In genomic region chr3:49929496-49929895, GRCm38 (mm10) we compare ENCODE assay signal across 26 mouse cellular contexts.
A peak's percentile ranks its signal among the peaks of the same experiment; 100 is the strongest.
DNase-seq lines count a peak whose midpoint lies in the region; ATAC-seq and TF ChIP-seq lines count a peak whose summit lies in the region.
"Had no signal": no experiment of that assay in that cellular context is flagged by ENCODE, and none has a peak within 500 bp of the region (broad histone marks: within the 10 kb centered on the region; RNA-seq: fewer than 3 reads in every experiment).

No protein-coding gene starts in this region.

- no peaks in the 10 kb centered on the region for H3K79me2 ChIP-seq in myocyte (ENCODE audit: control insufficient read depth, insufficient read depth)

- TF ChIP-seq CTCF in kidney, adult 2 months (conservative IDR thresholded peaks at IDR 0.05; ENCODE audit: insufficient read depth, insufficient read length, low read depth, low read length): no peak
- TF ChIP-seq CTCF in embryonic fibroblast, embryonic 13.5 days (IDR thresholded peaks at IDR 0.05; ENCODE audit: borderline replicate concordance, insufficient read depth, low read length): no peak

- no peak for ATAC-seq in forebrain, embryonic 12.5 days (ENCODE audit: low FRiP score)
- no peak for ATAC-seq in kidney, embryonic 14.5 days (ENCODE audit: low FRiP score, low TSS enrichment)
- ATAC-seq in liver, embryonic 12.5 days: no peak
- ATAC-seq: forebrain, embryonic 13.5 days; hindbrain, embryonic 16.5 days; intestine, embryonic 15.5 days; midbrain, embryonic 16.5 days had no signal

- H3K4me1 ChIP-seq in forebrain, embryonic 10.5 days: 0 out of 2 replicates have a peak, but pooled peaks cover 3% of the 10 kb centered on the region
- no peaks in the 10 kb centered on the region for H3K4me1 ChIP-seq in forebrain, embryonic 12.5 days
- H3K4me1 ChIP-seq in kidney, adult 2 months (ENCODE audit: control insufficient read depth, insufficient read depth, low read length): no peaks in the 10 kb centered on the region
- H3K4me1 ChIP-seq in kidney, embryonic 14.5 days (ENCODE audit: control insufficient read depth, insufficient read depth, low read length): no peaks in the 10 kb centered on the region
- peaks cover 9% of the 10 kb centered on the region for H3K4me1 ChIP-seq in embryonic fibroblast, embryonic 13.5 days (ENCODE audit: control insufficient read depth, insufficient read depth, low read length)
- no peaks in the 10 kb centered on the region for H3K4me1 ChIP-seq in liver, embryonic 12.5 days
- H3K4me1 ChIP-seq: forebrain, embryonic 13.5 days; heart, embryonic 15.5 days; intestine, embryonic 15.5 days; liver, embryonic 15.5 days; megakaryocyte, embryonic 14.5 days; stomach, embryonic 15.5 days had no signal

- no peaks in the 10 kb centered on the region for H3K9me3 ChIP-seq in forebrain, embryonic 10.5 days
- H3K9me3 ChIP-seq in forebrain, embryonic 12.5 days: no peaks in the 10 kb centered on the region
- H3K9me3 ChIP-seq in kidney, embryonic 14.5 days (ENCODE audit: control insufficient read depth, low read length): no peaks in the 10 kb centered on the region
- no peaks in the 10 kb centered on the region for H3K9me3 ChIP-seq in liver, embryonic 12.5 days (replicated peaks)
- H3K9me3 ChIP-seq: forebrain, embryonic 13.5 days; heart, embryonic 15.5 days; hindbrain, embryonic 10.5 days; intestine, embryonic 15.5 days; liver, embryonic 15.5 days; lung, embryonic 15.5 days; megakaryocyte, embryonic 14.5 days; stomach, embryonic 15.5 days had no signal

- no peaks in the 10 kb centered on the region for H3K36me3 ChIP-seq in forebrain, embryonic 10.5 days (replicated peaks)
- H3K36me3 ChIP-seq in forebrain, embryonic 12.5 days (replicated peaks): no peaks in the 10 kb centered on the region
- H3K36me3 ChIP-seq in kidney, adult 2 months (ENCODE audit: control insufficient read depth, insufficient read depth, low read length): no peaks in the 10 kb centered on the region
- no peaks in the 10 kb centered on the region for H3K36me3 ChIP-seq in kidney, embryonic 14.5 days (ENCODE audit: control insufficient read depth, insufficient read depth, low read length)
- H3K36me3 ChIP-seq in myocyte (ENCODE audit: control insufficient read depth, insufficient read depth): no peaks in the 10 kb centered on the region
- H3K36me3 ChIP-seq in liver, embryonic 12.5 days: no peaks in the 10 kb centered on the region
- H3K36me3 ChIP-seq: heart, embryonic 15.5 days; hindbrain, embryonic 10.5 days; intestine, embryonic 15.5 days; liver, embryonic 15.5 days; lung, embryonic 15.5 days; stomach, embryonic 15.5 days had no signal

- 0 out of 2 replicates have a peak overlapping the region, but pooled peaks have one; percentile 25 for H3K27ac ChIP-seq in forebrain, embryonic 10.5 days
- H3K27ac ChIP-seq in forebrain, embryonic 12.5 days: no peak overlapping the region
- peak overlapping the region; percentile 38 for H3K27ac ChIP-seq in kidney, adult 2 months (ENCODE audit: insufficient read depth, low read depth, low read length)
- H3K27ac ChIP-seq in kidney, embryonic 14.5 days (ENCODE audit: low read depth, low read length): no peak overlapping the region
- H3K27ac ChIP-seq in embryonic fibroblast, embryonic 13.5 days (ENCODE audit: insufficient read depth, low read length): peak overlapping the region; percentile 88
- H3K27ac ChIP-seq in liver, embryonic 12.5 days: no peak overlapping the region
- H3K27ac ChIP-seq: forebrain, embryonic 13.5 days; heart, embryonic 15.5 days; intestine, embryonic 15.5 days; layer of hippocampus, adult 2 months; liver, embryonic 15.5 days; lung, embryonic 15.5 days; stomach, embryonic 15.5 days had no signal

- DNase-seq in forebrain, embryonic 10.5 days (ENCODE audit: extremely low spot score, low spot score): no peak
- peak; percentile 20 for DNase-seq in kidney, adult 2 months
- no peak for DNase-seq in gastrocnemius, postnatal 36 days
- DNase-seq: cerebellum, adult 11-12 months; cerebellum, postnatal 10 days; lung, postnatal 36 days; right cerebral cortex, adult 18-20 months; right cerebral cortex, postnatal 4 days; thymus, adult 18-20 months; thymus, postnatal 4 days had no signal

- TF ChIP-seq POLR2A in kidney, adult 2 months (IDR thresholded peaks at IDR 0.05; ENCODE audit: low read depth, low read length): no peak
- TF ChIP-seq POLR2A in embryonic fibroblast, embryonic 13.5 days (IDR thresholded peaks at IDR 0.05; ENCODE audit: low read depth, low read length): no peak
- TF ChIP-seq POLR2A in myocyte (IDR thresholded peaks at IDR 0.05; ENCODE audit: insufficient read length, low read depth): no peak

- no peak overlapping the region for H3K4me3 ChIP-seq in forebrain, embryonic 10.5 days
- H3K4me3 ChIP-seq in forebrain, embryonic 12.5 days (replicated peaks): no peak overlapping the region
- H3K4me3 ChIP-seq in kidney, adult 2 months (ENCODE audit: insufficient read depth, low read depth, low read length): no peak overlapping the region
- no peak overlapping the region for H3K4me3 ChIP-seq in kidney, embryonic 14.5 days (ENCODE audit: low read length)
- no peak overlapping the region for H3K4me3 ChIP-seq in embryonic fibroblast, embryonic 13.5 days (ENCODE audit: insufficient read depth, low read length)
- H3K4me3 ChIP-seq in myocyte: no peak overlapping the region
- H3K4me3 ChIP-seq in liver, embryonic 12.5 days: no peak overlapping the region
- H3K4me3 ChIP-seq: forebrain, embryonic 13.5 days; heart, embryonic 15.5 days; hindbrain, embryonic 10.5 days; intestine, embryonic 15.5 days; layer of hippocampus, adult 2 months; liver, embryonic 15.5 days; lung, embryonic 15.5 days; megakaryocyte, embryonic 14.5 days; stomach, embryonic 15.5 days had no signal

- H3K27me3 ChIP-seq in forebrain, embryonic 10.5 days (ENCODE audit: poor library complexity, severe bottlenecking): no peaks in the 10 kb centered on the region
- no peaks in the 10 kb centered on the region for H3K27me3 ChIP-seq in forebrain, embryonic 12.5 days
- no peaks in the 10 kb centered on the region for H3K27me3 ChIP-seq in kidney, adult 2 months (replicated peaks; ENCODE audit: control insufficient read depth, insufficient read depth, low read length)
- no peaks in the 10 kb centered on the region for H3K27me3 ChIP-seq in kidney, embryonic 14.5 days (ENCODE audit: control insufficient read depth, insufficient read depth, low read length)
- H3K27me3 ChIP-seq in myocyte (ENCODE audit: control insufficient read depth, insufficient read depth, insufficient read length): no peaks in the 10 kb centered on the region
- H3K27me3 ChIP-seq in liver, embryonic 12.5 days (replicated peaks): no peaks in the 10 kb centered on the region
- H3K27me3 ChIP-seq: forebrain, embryonic 13.5 days; heart, embryonic 15.5 days; intestine, embryonic 15.5 days; liver, embryonic 15.5 days; lung, embryonic 15.5 days; megakaryocyte, embryonic 14.5 days; stomach, embryonic 15.5 days had no signal

- no peak overlapping the region for H3ac ChIP-seq in myocyte (ENCODE audit: control insufficient read depth, insufficient read length)

- H3K9ac ChIP-seq in forebrain, embryonic 12.5 days: no peak overlapping the region
- H3K9ac ChIP-seq in kidney, embryonic 14.5 days (ENCODE audit: low read depth, low read length): no peak overlapping the region
- no peak overlapping the region for H3K9ac ChIP-seq in liver, embryonic 12.5 days
- H3K9ac ChIP-seq: forebrain, embryonic 13.5 days; heart, embryonic 15.5 days; intestine, embryonic 15.5 days; liver, embryonic 15.5 days; lung, embryonic 15.5 days; stomach, embryonic 15.5 days had no signal

- H3K4me2 ChIP-seq in forebrain, embryonic 12.5 days: no peak overlapping the region
- no peak overlapping the region for H3K4me2 ChIP-seq in kidney, embryonic 14.5 days (replicated peaks; ENCODE audit: low read depth, low read length)
- H3K4me2 ChIP-seq in myocyte (ENCODE audit: low read depth): peak overlapping the region; percentile 38
- H3K4me2 ChIP-seq in liver, embryonic 12.5 days: no peak overlapping the region
- H3K4me2 ChIP-seq: forebrain, embryonic 13.5 days; heart, embryonic 15.5 days; intestine, embryonic 15.5 days; liver, embryonic 15.5 days; lung, embryonic 15.5 days; stomach, embryonic 15.5 days had no signal

- intact Hi-C loops in gastrocnemius, postnatal 36 days (cut with DNase I): no loop called here

TF ChIP-seq in myocyte, 11 proteins besides CTCF, POLR2A, EP300 and RAD21:
- no peak for TF ChIP-seq SRF (IDR thresholded peaks at IDR 0.05; ENCODE audit: control insufficient read depth, insufficient read length, low read depth)
- TF ChIP-seq REST (IDR thresholded peaks at IDR 0.05; ENCODE audit: insufficient read depth, insufficient read length): no peak
- no peak for TF ChIP-seq POLR2AphosphoS2 (IDR thresholded peaks at IDR 0.05; ENCODE audit: insufficient read length, low read depth)
- no peak for TF ChIP-seq TCF12 (IDR thresholded peaks at IDR 0.05; ENCODE audit: insufficient read depth, poor library complexity, severe bottlenecking)
- TF ChIP-seq TCF3 (IDR thresholded peaks at IDR 0.05; ENCODE audit: insufficient read length, low read depth): no peak
- no peak for TF ChIP-seq MYOG (IDR thresholded peaks at IDR 0.05; ENCODE audit: control insufficient read depth in 1 of 3, insufficient read depth in 1 of 3, insufficient read length in 2 of 3, low read depth in 2 of 3)
- no peak for TF ChIP-seq E2F4 (IDR thresholded peaks at IDR 0.05; ENCODE audit: insufficient read depth)

Comparison
In these comparisons a context has a peak if more than half of its experiments do, and no peak if none do; other contexts are left out.
1. H3K27ac ChIP-seq: peak in forebrain, embryonic 10.5 days (single experiment), kidney, adult 2 months (single experiment) and embryonic fibroblast, embryonic 13.5 days (single experiment); none in forebrain, embryonic 12.5 days (single experiment), kidney, embryonic 14.5 days (single experiment) and liver, embryonic 12.5 days (single experiment).